Comparison of ENCODE assay signal across 11 mouse cellular contexts in genomic region chr10:37250934-37251521, GRCm38 (mm10).
A peak's percentile ranks its signal among the peaks of the same experiment; 100 is the strongest.
DNase-seq lines count a peak whose midpoint lies in the region; ATAC-seq and TF ChIP-seq lines count a peak whose summit lies in the region.
"Had no signal": no experiment of that assay in that cellular context is flagged by ENCODE, and none has a peak within 500 bp of the region (broad histone marks: within the 10 kb centered on the region; RNA-seq: fewer than 3 reads in every experiment).

No protein-coding gene starts in this region.

- no peaks in the 10 kb centered on the region for H3K36me3 ChIP-seq in kidney, embryonic 15.5 days
- H3K36me3 ChIP-seq in embryonic facial prominence, embryonic 15.5 days: no peaks in the 10 kb centered on the region
- H3K36me3 ChIP-seq in hindbrain, postnatal 0 days (ENCODE audit: insufficient read depth, low read length): no peaks in the 10 kb centered on the region
- H3K36me3 ChIP-seq in neural tube, embryonic 13.5 days: no peaks in the 10 kb centered on the region
- H3K36me3 ChIP-seq: G1E; lung, embryonic 15.5 days had no signal

- H3K27me3 ChIP-seq in kidney, embryonic 15.5 days: no peaks in the 10 kb centered on the region
- no peaks in the 10 kb centered on the region for H3K27me3 ChIP-seq in embryonic facial prominence, embryonic 15.5 days
- no peaks in the 10 kb centered on the region for H3K27me3 ChIP-seq in hindbrain, postnatal 0 days (ENCODE audit: insufficient read depth, low read length)
- H3K27me3 ChIP-seq in neural tube, embryonic 13.5 days: no peaks in the 10 kb centered on the region
- H3K27me3 ChIP-seq: lung, embryonic 15.5 days had no signal

- TF ChIP-seq CTCF in hindbrain, postnatal 0 days (IDR thresholded peaks at IDR 0.05; ENCODE audit: low read depth): no peak

- H3K27ac ChIP-seq in kidney, embryonic 15.5 days: peak overlapping the region; percentile 76
- peak overlapping the region; percentile 39; the same call in 1 of the 2 replicates for H3K27ac ChIP-seq in embryonic facial prominence, embryonic 15.5 days (replicated peaks)
- peak overlapping the region; percentile 57; the same call in 1 of the 2 replicates for H3K27ac ChIP-seq in hindbrain, postnatal 0 days
- peak overlapping the region; percentile 19; the same call in 1 of the 2 replicates for H3K27ac ChIP-seq in neural tube, embryonic 13.5 days (replicated peaks)
- H3K27ac ChIP-seq: lung, embryonic 15.5 days had no signal

- H3K9me3 ChIP-seq in kidney, embryonic 15.5 days (replicated peaks): no peaks in the 10 kb centered on the region
- no peaks in the 10 kb centered on the region for H3K9me3 ChIP-seq in embryonic facial prominence, embryonic 15.5 days (replicated peaks)
- no peaks in the 10 kb centered on the region for H3K9me3 ChIP-seq in hindbrain, postnatal 0 days (ENCODE audit: low read length)
- H3K9me3 ChIP-seq in neural tube, embryonic 13.5 days: no peaks in the 10 kb centered on the region
- H3K9me3 ChIP-seq: G1E; lung, embryonic 15.5 days had no signal

- WGBS in kidney, embryonic 15.5 days: 72% methylated on average over 6 of the region's 6 CpGs
- WGBS in embryonic facial prominence, embryonic 15.5 days: 52% methylated on average over 6 of the region's 6 CpGs
- WGBS in hindbrain, postnatal 0 days: 35% methylated on average over 6 of the region's 6 CpGs
- 36% methylated on average over 6 of the region's 6 CpGs for WGBS in neural tube, embryonic 13.5 days

- no peak for DNase-seq in kidney, postnatal 14 days
- DNase-seq in hindbrain, postnatal 0 days (ENCODE audit: low spot score): peak; percentile 55
- DNase-seq in frontal cortex, postnatal 36 days (ENCODE audit: low spot score in 2 of 2): no peak
- no peak for DNase-seq in lung, postnatal 10 days
- DNase-seq: gastrocnemius, postnatal 14 days had no signal

- no peak overlapping the region for H3K4me2 ChIP-seq in kidney, embryonic 15.5 days
- H3K4me2 ChIP-seq in embryonic facial prominence, embryonic 15.5 days (replicated peaks): no peak overlapping the region
- H3K4me2 ChIP-seq in hindbrain, postnatal 0 days (ENCODE audit: low read depth, low read length): no peak overlapping the region
- H3K4me2 ChIP-seq in neural tube, embryonic 13.5 days: no peak overlapping the region
- H3K4me2 ChIP-seq: lung, embryonic 15.5 days had no signal

- H3K9ac ChIP-seq in kidney, embryonic 15.5 days: no peak overlapping the region
- no peak overlapping the region for H3K9ac ChIP-seq in embryonic facial prominence, embryonic 15.5 days
- H3K9ac ChIP-seq in hindbrain, postnatal 0 days (replicated peaks; ENCODE audit: low read length): no peak overlapping the region
- no peak overlapping the region for H3K9ac ChIP-seq in neural tube, embryonic 13.5 days
- H3K9ac ChIP-seq: lung, embryonic 15.5 days had no signal

- H3K4me1 ChIP-seq in kidney, embryonic 15.5 days: peaks cover 14% of the 10 kb centered on the region; the same call in 1 of the 2 replicates
- peaks cover 10% of the 10 kb centered on the region for H3K4me1 ChIP-seq in embryonic facial prominence, embryonic 15.5 days
- H3K4me1 ChIP-seq in hindbrain, postnatal 0 days (ENCODE audit: insufficient read depth, low read length): no peaks in the 10 kb centered on the region; the same call in 1 of the 2 replicates
- H3K4me1 ChIP-seq in neural tube, embryonic 13.5 days (replicated peaks): peaks cover 14% of the 10 kb centered on the region

- ATAC-seq in kidney, embryonic 15.5 days (replicated peaks; ENCODE audit: low FRiP score): no peak
- peak; percentile 51; the same call in 1 of the 2 replicates for ATAC-seq in embryonic facial prominence, embryonic 15.5 days (ENCODE audit: insufficient number of reproducible peaks, low FRiP score, low TSS enrichment, low read depth)
- peak; percentile 84 for ATAC-seq in hindbrain, postnatal 0 days
- ATAC-seq in neural tube, embryonic 13.5 days (ENCODE audit: low read depth): peak; percentile 71
- no peak for ATAC-seq in activated CD4-positive, CD25-positive, alpha-beta regulatory T cell, adult 4 months

- no peak overlapping the region for H3K4me3 ChIP-seq in kidney, embryonic 15.5 days (replicated peaks)
- no peak overlapping the region for H3K4me3 ChIP-seq in embryonic facial prominence, embryonic 15.5 days (replicated peaks)
- H3K4me3 ChIP-seq in hindbrain, postnatal 0 days (ENCODE audit: low read length): no peak overlapping the region
- H3K4me3 ChIP-seq in neural tube, embryonic 13.5 days: no peak overlapping the region
- H3K4me3 ChIP-seq: lung, embryonic 15.5 days had no signal

Comparison
In these comparisons a context has a peak if more than half of its experiments do, and no peak if none do; other contexts are left out.
1. ATAC-seq: peak in embryonic facial prominence, embryonic 15.5 days (single experiment), hindbrain, postnatal 0 days (single experiment) and neural tube, embryonic 13.5 days (single experiment); none in kidney, embryonic 15.5 days (single experiment) and activated CD4-positive, CD25-positive, alpha-beta regulatory T cell, adult 4 months (single experiment).
2. H3K27ac ChIP-seq: peak in every context shown above with its lines; median percentile 76 in kidney, embryonic 15.5 days; 57 in hindbrain, postnatal 0 days; 39 in embryonic facial prominence, embryonic 15.5 days; 19 in neural tube, embryonic 13.5 days.